Mouse (Mus musculus): ENCODE results near the gene Rnf222. TPM values are rescaled to one million over a fixed set of nuclear protein-coding genes. Genes with fewer than 3 reads are reported as not detected.

The Rnf222 gene
- total and polyA plus RNA-seq, 3 experiments: 0.23 to 0.28 TPM; not detected in 1

- peak overlapping the region; percentile 5; the same call in 1 of the 2 replicates for H3K27ac ChIP-seq (ENCODE audit: control insufficient read depth, low read depth, low read length)
- H3K4me3 ChIP-seq (ENCODE audit: control insufficient read depth in 1 of 2, insufficient read depth in 1 of 2, low read depth in 2 of 2, low read length in 2 of 2): no peak overlapping the region
- no peak overlapping the region; the same call in 1 of the 2 replicates for H3K9ac ChIP-seq (ENCODE audit: control insufficient read depth, low read depth, low read length, poor library complexity, severe bottlenecking)
- DNase-seq (ENCODE audit: low read depth, low spot score): peak; percentile 90
- no peaks in the 10 kb centered on the region for H3K9me3 ChIP-seq (replicated peaks; ENCODE audit: insufficient read depth, low read length)
- H3K36me3 ChIP-seq (ENCODE audit: control insufficient read depth in 1 of 2, insufficient read depth in 2 of 2, low read length in 2 of 2): peaks cover 25 to 29% of the 10 kb centered on the region in 2 experiments
- peaks cover 22% of the 10 kb centered on the region for H3K79me2 ChIP-seq (ENCODE audit: control insufficient read depth, insufficient read depth, low read length, poor library complexity)
- H3K27me3 ChIP-seq (ENCODE audit: control insufficient read depth in 1 of 2, insufficient read depth in 2 of 2, low read length in 2 of 2): no peaks in the 10 kb centered on the region
- peaks cover 0 to 29% of the 10 kb centered on the region in 2 experiments; a peak in 2 of 4 replicates for H3K4me1 ChIP-seq (ENCODE audit: control insufficient read depth in 1 of 2, insufficient read depth in 2 of 2, low read length in 2 of 2)
- no peak for TF ChIP-seq HCFC1 (IDR thresholded peaks at IDR 0.05; ENCODE audit: low read depth, low read length)
- TF ChIP-seq ZC3H11A (IDR thresholded peaks at IDR 0.05; ENCODE audit: low read depth, low read length): no peak
- TF ChIP-seq MEF2A (IDR thresholded peaks at IDR 0.05; ENCODE audit: extremely low read depth, insufficient replicate concordance, low read depth, low read length, poor library complexity, severe bottlenecking): no peak
- no peak; the same call in 1 of the 2 replicates for TF ChIP-seq ZMIZ1 (IDR thresholded peaks at IDR 0.05; ENCODE audit: low read depth, low read length)
- no peak for TF ChIP-seq USF2 (IDR thresholded peaks at IDR 0.05; ENCODE audit: borderline replicate concordance in 1 of 2, insufficient read depth in 1 of 2, low read depth in 1 of 2, low read length in 2 of 2)
- TF ChIP-seq MAFK (IDR thresholded peaks at IDR 0.05; ENCODE audit: borderline replicate concordance, low read depth, low read length): no peak
- no peak for TF ChIP-seq E2F4 (IDR thresholded peaks at IDR 0.05; ENCODE audit: borderline replicate concordance, low read depth, low read length)
- no peak for TF ChIP-seq RCOR1 (IDR thresholded peaks at IDR 0.05; ENCODE audit: low read depth, low read length)
- no peak for TF ChIP-seq MAX (IDR thresholded peaks at IDR 0.05; ENCODE audit: low read length)
- TF ChIP-seq MYC (IDR thresholded peaks at IDR 0.05; ENCODE audit: low read depth, low read length): no peak
- TF ChIP-seq MAZ (IDR thresholded peaks at IDR 0.05; ENCODE audit: low read depth, low read length): no peak
- no peak for TF ChIP-seq TAL1 (IDR thresholded peaks at IDR 0.05; ENCODE audit: low read length)
- no peak for TF ChIP-seq GATA1 (IDR thresholded peaks at IDR 0.05; ENCODE audit: low read depth, low read length)
- TF ChIP-seq RAD21 (IDR thresholded peaks at IDR 0.05; ENCODE audit: low read depth, low read length): peak; percentile 48
- TF ChIP-seq POLR2A (IDR thresholded peaks at IDR 0.05; ENCODE audit: control insufficient read depth in 1 of 2, insufficient read depth in 1 of 2, low read depth in 1 of 2, low read length in 2 of 2, poor library complexity in 1 of 2): peak in 1 of 2 experiments; percentile 19; a peak in 2 of 4 replicates
- TF ChIP-seq CHD1 (IDR thresholded peaks at IDR 0.05; ENCODE audit: low read depth, low read length): no peak; the same call in 1 of the 2 replicates
- TF ChIP-seq UBTF (IDR thresholded peaks at IDR 0.05; ENCODE audit: borderline replicate concordance, insufficient read depth, low read depth, low read length): no peak
- no peak for TF ChIP-seq TBP (IDR thresholded peaks at IDR 0.05; ENCODE audit: low read depth, low read length)
- no peak for TF ChIP-seq CHD2 (IDR thresholded peaks at IDR 0.05; ENCODE audit: low read length)
- no peak for TF ChIP-seq ZKSCAN1 (IDR thresholded peaks at IDR 0.05; ENCODE audit: low read depth, low read length)
- TF ChIP-seq CTCF (IDR thresholded peaks at IDR 0.05 in 2 of 3, conservative IDR thresholded peaks at IDR 0.05 in 1 of 3; ENCODE audit: control insufficient read depth in 1 of 3, insufficient read depth in 1 of 3, low read depth in 2 of 3, low read length in 3 of 3, poor library complexity in 1 of 3, severe bottlenecking in 1 of 3): peak; percentile 40 to 71 (median 66); a peak in 5 of 6 replicates
- TF ChIP-seq SMC3 (IDR thresholded peaks at IDR 0.05; ENCODE audit: low read depth, low read length): peak; percentile 48
- no peak for TF ChIP-seq USF1 (IDR thresholded peaks at IDR 0.05; ENCODE audit: low read depth, low read length)
- no peak for TF ChIP-seq EP300 (IDR thresholded peaks at IDR 0.05; ENCODE audit: low read depth in 1 of 2, low read length in 2 of 2)
- TF ChIP-seq ETS1 (IDR thresholded peaks at IDR 0.05; ENCODE audit: low read depth, low read length): no peak
- no peak for TF ChIP-seq ZNF384 (IDR thresholded peaks at IDR 0.05; ENCODE audit: low read depth, low read length)
- no peak for TF ChIP-seq GABPA (IDR thresholded peaks at IDR 0.05; ENCODE audit: low read depth, low read length)
- TF ChIP-seq BHLHE40 (IDR thresholded peaks at IDR 0.05; ENCODE audit: borderline replicate concordance, low read depth, low read length): no peak
- TF ChIP-seq NRF1 (IDR thresholded peaks at IDR 0.05; ENCODE audit: insufficient read depth, low read depth, low read length, poor library complexity, severe bottlenecking): no peak
- no peak; the same call in 1 of the 2 replicates for TF ChIP-seq POLR2AphosphoS2 (IDR thresholded peaks at IDR 0.05; ENCODE audit: low read length)
- peak; percentile 27; the same call in 1 of the 2 replicates for TF ChIP-seq MYB (IDR thresholded peaks at IDR 0.05; ENCODE audit: low read depth, low read length)
- no peak for TF ChIP-seq KAT2A (conservative IDR thresholded peaks at IDR 0.05; ENCODE audit: low read depth, low read length)
- no peak for TF ChIP-seq TCF12 (IDR thresholded peaks at IDR 0.05; ENCODE audit: low read depth, low read length)
- no peak for TF ChIP-seq MXI1 (IDR thresholded peaks at IDR 0.05; ENCODE audit: low read depth, low read length)
- TF ChIP-seq SIN3A (IDR thresholded peaks at IDR 0.05; ENCODE audit: low read length): peak; percentile 26; the same call in 1 of the 2 replicates
- no peak for TF ChIP-seq POLR2AphosphoS5 (IDR thresholded peaks at IDR 0.05; ENCODE audit: borderline replicate concordance, low read depth, low read length)
Measured at GRCm38 (mm10) chr11:68904375-68905137, 16.2 kb downstream of the Rnf222 start.

All from MEL (cell line).